Mouse (Mus musculus): ENCODE data around the gene Mnd1. TPM values are rescaled to one million over a fixed set of nuclear protein-coding genes. Genes with fewer than 3 reads are reported as not detected.

Mnd1 gene
- polyA plus RNA-seq, 1 experiment from 2014 or later: 8.1 TPM

GRCm38 (mm10) chr3:84060946-84061345 lies 94.6 kb downstream of the Mnd1 start:
- no peaks in the 10 kb centered on the region for H3K4me1 ChIP-seq
- H3K27me3 ChIP-seq: no peaks in the 10 kb centered on the region
- WGBS: 82% methylated on average over 5 of the region's 5 CpGs
- no peaks in the 10 kb centered on the region for H3K36me3 ChIP-seq
- H3K4me3 ChIP-seq: no peak overlapping the region
- no peak overlapping the region for H3K4me2 ChIP-seq (replicated peaks)
- no peak overlapping the region for H3K9ac ChIP-seq
- ATAC-seq (ENCODE audit: low FRiP score): no peak
- no peak overlapping the region for H3K27ac ChIP-seq
- H3K9me3 ChIP-seq (replicated peaks): 0 out of 2 replicates have a peak, but pooled peaks cover 2% of the 10 kb centered on the region

GRCm38 (mm10) chr3:84060128-84060527 lies 95.5 kb downstream of the Mnd1 start:
- Histone ChIP-seq H3K4me3 (no peak overlapping the region), H3K27me3 (no peaks in the 10 kb centered on the region), H3K9me3 (replicated peaks) (0 out of 2 replicates have a peak, but pooled peaks cover 2% of the 10 kb centered on the region), H3K36me3 (no peaks in the 10 kb centered on the region), H3K27ac (no peak overlapping the region), H3K4me1 (no peaks in the 10 kb centered on the region), H3K9ac (no peak overlapping the region), H3K4me2 (replicated peaks) (no peak overlapping the region)
- WGBS: 58% methylated on average over 4 of the region's 4 CpGs
- no peak for ATAC-seq (ENCODE audit: low FRiP score)

GRCm38 (mm10) chr3:84059676-84060075 lies 95.9 kb downstream of the Mnd1 start:
- Histone ChIP-seq H3K27me3 (no peaks in the 10 kb centered on the region), H3K9me3 (replicated peaks) (0 out of 2 replicates have a peak, but pooled peaks cover 2% of the 10 kb centered on the region), H3K4me1 (no peaks in the 10 kb centered on the region), H3K4me3 (no peak overlapping the region), H3K27ac (no peak overlapping the region; the same call in 1 of the 2 replicates), H3K4me2 (replicated peaks) (no peak overlapping the region), H3K9ac (no peak overlapping the region), H3K36me3 (no peaks in the 10 kb centered on the region)
- WGBS: 73% methylated on average over 4 of the region's 4 CpGs
- ATAC-seq (ENCODE audit: low FRiP score): no peak

GRCm38 (mm10) chr3:84059261-84059660 lies 96.3 kb downstream of the Mnd1 start:
- no peak for ATAC-seq (ENCODE audit: low FRiP score)

GRCm38 (mm10) chr3:84048729-84049175 lies 106.8 kb downstream of the Mnd1 start:
- Histone ChIP-seq H3K4me2 (replicated peaks) (no peak overlapping the region), H3K27me3 (peaks cover 3% of the 10 kb centered on the region; the same call in 1 of the 2 replicates), H3K27ac (no peak overlapping the region), H3K9me3 (replicated peaks) (no peaks in the 10 kb centered on the region), H3K4me1 (peaks cover 6% of the 10 kb centered on the region; the same call in 1 of the 2 replicates), H3K9ac (no peak overlapping the region), H3K4me3 (no peak overlapping the region), H3K36me3 (no peaks in the 10 kb centered on the region)
- 21% methylated on average over 9 of the region's 9 CpGs for WGBS
- ATAC-seq (ENCODE audit: low FRiP score): no peak

More at GRCm38 (mm10) chr3:84059261-84059660, 96.3 kb downstream of the Mnd1 start:
- 55% methylated on average over 13 of the region's 13 CpGs for whole genome bisulfite sequencing
- Histone ChIP-seq H3K27me3 (no peaks in the 10 kb centered on the region), H3K4me3 (no peak overlapping the region), H3K4me1 (no peaks in the 10 kb centered on the region), H3K4me2 (replicated peaks) (no peak overlapping the region), H3K9ac (no peak overlapping the region), H3K9me3 (replicated peaks) (0 out of 2 replicates have a peak, but pooled peaks cover 2% of the 10 kb centered on the region), H3K36me3 (no peaks in the 10 kb centered on the region), H3K27ac (no peak overlapping the region; the same call in 1 of the 2 replicates)

- no peaks in the 10 kb centered on the region for H3K36me3 ChIP-seq
- no peak overlapping the region for H3K4me2 ChIP-seq (replicated peaks)
- H3K27me3 ChIP-seq: peaks cover 3% of the 10 kb centered on the region; the same call in 1 of the 2 replicates
- no peak overlapping the region for H3K27ac ChIP-seq
- no peak overlapping the region for H3K9ac ChIP-seq
- H3K4me1 ChIP-seq: peaks cover 6% of the 10 kb centered on the region; the same call in 1 of the 2 replicates
- ATAC-seq (ENCODE audit: low FRiP score): no peak
- H3K9me3 ChIP-seq (replicated peaks): no peaks in the 10 kb centered on the region
- 92% methylated on average over 8 of the region's 8 CpGs for WGBS
- no peak overlapping the region for H3K4me3 ChIP-seq
Measured at GRCm38 (mm10) chr3:84046206-84046605, 109.4 kb downstream of the Mnd1 start.

- H3K4me2 ChIP-seq (replicated peaks): no peak overlapping the region
- no peaks in the 10 kb centered on the region for H3K36me3 ChIP-seq
- H3K4me3 ChIP-seq: no peak overlapping the region
- no peak overlapping the region for H3K27ac ChIP-seq
- no peaks in the 10 kb centered on the region for H3K9me3 ChIP-seq (replicated peaks)
- ATAC-seq (ENCODE audit: low FRiP score): no peak
- no peak overlapping the region for H3K9ac ChIP-seq
- no peaks in the 10 kb centered on the region for H3K27me3 ChIP-seq
- peaks cover 20% of the 10 kb centered on the region for H3K4me1 ChIP-seq
- WGBS: 87% methylated on average over 8 of the region's 8 CpGs
Measured at GRCm38 (mm10) chr3:84041739-84042138, 113.8 kb downstream of the Mnd1 start.

GRCm38 (mm10) chr3:84040476-84041082 lies 115.0 kb downstream of the Mnd1 start:
- Histone ChIP-seq H3K36me3 (no peaks in the 10 kb centered on the region), H3K27me3 (no peaks in the 10 kb centered on the region), H3K9me3 (replicated peaks) (no peaks in the 10 kb centered on the region), H3K9ac (peak overlapping the region; percentile 88), H3K4me1 (peaks cover 24% of the 10 kb centered on the region), H3K27ac (peak overlapping the region; percentile 94), H3K4me2 (replicated peaks) (peak overlapping the region; percentile 88), H3K4me3 (peak overlapping the region; percentile 80)
- WGBS: 5% methylated on average over 23 of the region's 23 CpGs
- ATAC-seq (ENCODE audit: low FRiP score): peak; percentile 67

GRCm38 (mm10) chr3:84039646-84040475 lies 115.7 kb downstream of the Mnd1 start, which contains the start of gene Tmem131l:
Gene Tmem131l, minus strand, starts transcription at chr3:84040175.
- peak within 1 kb of the TSS; percentile 88 for H3K4me2 ChIP-seq (replicated peaks)
- H3K4me3 ChIP-seq: peak within 1 kb of the TSS; percentile 80
- H3K27ac ChIP-seq: peak within 1 kb of the TSS; percentile 94
- H3K27me3 ChIP-seq: no peaks in the 10 kb centered on the region
- no peaks in the 10 kb centered on the region for H3K36me3 ChIP-seq
- peak; percentile 94 for ATAC-seq (ENCODE audit: low FRiP score)
- H3K9me3 ChIP-seq (replicated peaks): no peaks in the 10 kb centered on the region
- peaks cover 30% of the 10 kb centered on the region for H3K4me1 ChIP-seq
- WGBS: 2% methylated on average over 93 of the region's 100 CpGs
- H3K9ac ChIP-seq: peak within 1 kb of the TSS; percentile 88

- peak; percentile 43 for ATAC-seq (ENCODE audit: low FRiP score)
- Histone ChIP-seq H3K27me3 (no peaks in the 10 kb centered on the region), H3K9ac (peak overlapping the region; percentile 88), H3K4me1 (peaks cover 34% of the 10 kb centered on the region), H3K27ac (peak overlapping the region; percentile 94), H3K4me3 (peak overlapping the region; percentile 80), H3K4me2 (replicated peaks) (peak overlapping the region; percentile 88), H3K9me3 (replicated peaks) (no peaks in the 10 kb centered on the region), H3K36me3 (no peaks in the 10 kb centered on the region)
- under 1% methylated on average over 42 of the region's 42 CpGs for WGBS
Measured at GRCm38 (mm10) chr3:84038981-84039645, 116.5 kb downstream of the Mnd1 start.

- 23% methylated on average over 1 of the region's 1 CpGs for WGBS
- Histone ChIP-seq H3K9me3 (replicated peaks) (no peaks in the 10 kb centered on the region), H3K4me2 (replicated peaks) (peak overlapping the region; percentile 88), H3K27me3 (no peaks in the 10 kb centered on the region), H3K9ac (peak overlapping the region; percentile 88), H3K36me3 (no peaks in the 10 kb centered on the region), H3K4me3 (peak overlapping the region; percentile 80), H3K27ac (no peak overlapping the region), H3K4me1 (peaks cover 44% of the 10 kb centered on the region)
- no peak for ATAC-seq (ENCODE audit: low FRiP score)
Measured at GRCm38 (mm10) chr3:84038126-84038525, 117.5 kb downstream of the Mnd1 start.

All from hindbrain, embryonic 12.5 days (tissue).